Mouse (Mus musculus): ENCODE results near the gene Cpeb1.

Cpeb1 gene

DNA sequence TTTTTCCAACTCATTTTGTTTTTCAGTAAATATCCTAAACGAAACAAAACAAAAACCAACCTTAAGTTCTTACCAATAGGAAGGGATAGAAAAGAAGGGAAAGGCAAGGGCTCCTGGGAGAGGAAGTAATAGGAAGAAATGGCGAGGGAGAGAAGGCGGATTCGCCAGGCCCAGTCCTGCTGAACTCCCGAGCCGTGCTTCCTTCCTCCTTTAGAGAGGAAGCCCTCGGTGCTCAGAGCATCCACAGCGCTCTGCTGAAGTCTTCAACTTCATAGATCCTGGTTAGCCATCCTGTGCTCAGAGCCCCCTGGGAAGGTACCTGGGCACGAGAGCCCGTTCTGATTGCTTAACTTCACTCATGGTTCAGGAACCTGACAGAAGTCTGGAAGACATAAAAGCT lies 127.6 kb downstream of the Cpeb1 start:
- DNase-seq (ENCODE audit: low spot score in 2 of 2), result no peak

DNA sequence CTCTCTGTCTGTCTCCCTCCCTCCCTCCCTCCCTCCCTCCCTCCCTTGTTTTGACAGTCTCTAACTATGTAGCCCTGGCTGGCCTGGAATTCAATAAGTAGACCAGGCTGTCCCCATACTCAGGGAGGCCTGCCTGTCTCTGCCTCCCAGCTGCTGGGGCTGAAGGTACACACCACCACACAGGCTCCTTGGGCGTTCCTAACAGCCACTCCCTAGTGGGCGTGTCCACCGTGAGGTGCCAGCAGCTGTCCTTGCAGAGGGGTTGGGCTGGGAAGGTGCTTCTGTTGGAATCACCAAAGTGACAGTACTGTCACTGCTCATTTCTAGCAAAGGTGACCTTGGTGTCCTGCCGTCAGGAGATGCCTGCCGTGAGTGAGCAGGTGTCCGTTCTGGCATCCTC lies 128.4 kb downstream of the Cpeb1 start:
- DNase-seq (ENCODE audit: low spot score in 2 of 2), result no peak

DNA sequence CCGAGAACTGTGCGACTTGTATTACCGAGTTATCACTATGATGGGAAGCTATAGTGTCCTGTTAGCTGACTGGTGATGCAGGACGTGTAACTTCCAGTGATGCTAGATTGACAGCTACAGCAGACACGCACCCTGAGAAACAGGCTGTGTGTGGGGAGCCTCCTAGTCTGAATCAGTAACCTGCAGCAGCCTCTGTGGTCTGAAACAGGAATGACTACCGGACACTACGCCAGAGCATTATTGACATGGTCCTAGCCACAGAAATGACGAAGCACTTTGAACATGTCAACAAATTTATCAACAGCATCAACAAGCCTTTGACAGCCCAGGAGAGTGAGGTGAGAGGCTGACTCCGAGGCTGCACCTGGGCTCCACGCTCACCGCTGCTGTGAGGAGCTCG lies 129.2 kb downstream of the Cpeb1 start:
- no peak for DNase-seq (ENCODE audit: low spot score in 2 of 2)

DNA sequence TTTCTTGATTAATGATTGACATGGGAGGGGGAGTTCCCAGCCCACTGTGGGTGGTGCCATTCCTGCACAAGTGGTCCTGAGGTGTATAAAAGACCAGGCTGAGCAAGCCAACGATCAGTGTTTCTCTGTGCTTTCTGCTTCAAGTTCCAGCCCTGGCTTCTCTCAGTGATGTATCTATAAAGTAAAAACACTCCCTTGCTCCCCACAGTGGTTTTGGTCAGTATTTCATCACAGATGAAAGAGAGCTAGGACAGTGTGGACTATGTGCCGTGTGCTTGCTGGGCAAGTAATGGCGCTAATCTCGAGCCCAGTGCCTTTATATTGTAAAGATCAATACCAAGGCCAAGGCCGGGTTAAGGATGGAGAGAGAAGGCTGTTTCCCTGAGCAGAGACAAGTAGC lies 133.5 kb downstream of the Cpeb1 start:
- no peak for DNase-seq (ENCODE audit: low spot score in 2 of 2)

DNA sequence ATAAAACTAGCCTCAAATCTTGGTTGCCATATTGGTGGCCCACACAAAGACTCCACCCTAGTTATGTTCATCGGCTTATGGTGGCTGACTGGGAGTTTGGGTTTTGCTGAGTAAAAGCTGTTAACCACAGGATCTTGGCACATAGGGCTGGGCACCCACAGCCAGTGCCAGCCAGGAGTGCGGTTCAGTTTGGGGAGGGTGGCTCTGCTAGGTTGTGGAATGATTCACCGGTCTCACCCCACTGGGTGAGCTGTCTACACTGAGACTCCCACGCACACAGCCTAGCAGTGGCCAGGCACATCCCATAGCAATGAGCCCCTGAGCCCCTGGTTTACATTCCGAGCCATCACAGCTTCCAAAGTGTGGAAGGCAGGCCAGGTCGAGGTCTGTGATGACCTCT lies 135.5 kb downstream of the Cpeb1 start:
- no peak for DNase-seq (ENCODE audit: low spot score in 2 of 2)

DNA sequence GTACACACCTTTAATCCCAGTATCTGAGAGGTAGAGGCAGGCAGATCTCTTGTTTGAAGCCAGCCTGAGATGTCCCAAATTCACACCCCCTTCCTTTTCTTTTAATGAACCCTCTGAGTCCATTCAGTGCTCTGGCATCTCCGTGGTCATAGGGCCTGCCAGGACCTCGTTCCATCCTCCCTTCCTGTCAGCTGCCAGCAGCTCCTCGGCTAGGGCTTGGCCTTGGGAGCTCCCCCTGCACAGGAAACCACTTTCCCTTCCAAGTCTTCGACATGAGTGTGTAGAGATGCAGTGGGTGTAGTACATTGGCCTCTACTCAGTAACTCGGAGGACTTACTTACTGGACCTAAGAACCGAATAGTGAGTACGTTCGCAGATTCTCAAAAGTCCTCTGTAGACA lies 139.7 kb downstream of the Cpeb1 start:
- DNase-seq (ENCODE audit: low spot score in 2 of 2), result no peak

DNA sequence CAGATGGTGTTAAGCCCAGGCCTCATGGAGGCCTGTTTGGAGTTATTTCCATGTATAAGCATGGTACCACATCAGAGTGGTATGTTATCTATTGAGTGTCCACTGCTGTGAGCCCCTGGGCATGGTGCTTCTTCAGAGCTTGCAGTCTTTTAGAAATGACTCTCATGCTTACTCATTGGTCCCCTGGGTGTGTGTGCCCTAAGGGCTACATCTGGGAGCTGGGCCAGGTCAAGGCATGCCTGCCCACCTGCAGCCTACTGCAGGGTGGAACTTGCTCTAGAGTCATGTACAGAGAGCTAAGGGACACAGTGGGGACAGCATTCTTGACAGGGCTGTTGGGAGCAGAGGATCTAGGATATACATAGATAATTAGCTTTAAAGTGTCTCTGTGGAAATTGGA lies 143.7 kb downstream of the Cpeb1 start:
- DNase-seq (ENCODE audit: low spot score in 2 of 2), result no peak

DNA sequence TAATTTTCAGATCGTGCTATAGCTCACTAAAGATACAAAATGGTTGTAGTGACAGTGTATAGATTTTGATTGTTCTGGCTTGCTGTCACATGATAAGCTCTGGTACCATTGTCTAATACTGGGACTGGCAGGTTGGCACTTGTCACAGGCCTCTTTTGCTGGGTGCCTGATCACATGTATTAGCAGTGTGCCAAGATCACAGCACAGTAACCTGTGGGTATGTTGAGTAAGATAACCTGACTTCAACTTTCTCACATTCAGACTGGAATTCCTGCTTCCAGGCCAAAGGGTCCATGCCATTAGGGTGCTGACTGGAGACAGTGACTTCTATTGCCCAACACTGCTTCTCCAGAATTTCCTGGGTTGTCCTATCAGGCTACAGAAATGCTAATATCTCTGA lies 144.1 kb downstream of the Cpeb1 start:
- no peak for DNase-seq (ENCODE audit: low spot score in 2 of 2)

DNA sequence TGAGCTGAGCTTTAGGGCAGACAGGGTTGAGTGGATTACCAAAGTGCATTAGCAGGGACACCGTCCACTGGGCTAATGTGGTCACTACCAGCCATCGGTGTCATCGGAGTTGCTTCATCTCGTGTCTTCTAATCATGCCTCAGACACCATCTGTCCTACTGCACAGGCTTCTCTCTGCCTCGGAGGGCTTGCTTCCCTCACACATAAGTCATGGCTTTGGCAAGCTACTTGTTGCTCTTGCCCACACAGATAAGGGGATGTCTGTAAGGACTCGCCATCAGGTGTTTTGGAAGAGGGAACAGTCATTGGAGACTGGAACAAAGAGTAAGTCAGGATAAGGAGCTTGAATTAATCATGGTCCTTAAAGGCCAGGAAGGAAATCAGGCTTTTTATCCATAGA lies 146.0 kb downstream of the Cpeb1 start:
- DNase-seq (ENCODE audit: low spot score in 2 of 2), result no peak

DNA sequence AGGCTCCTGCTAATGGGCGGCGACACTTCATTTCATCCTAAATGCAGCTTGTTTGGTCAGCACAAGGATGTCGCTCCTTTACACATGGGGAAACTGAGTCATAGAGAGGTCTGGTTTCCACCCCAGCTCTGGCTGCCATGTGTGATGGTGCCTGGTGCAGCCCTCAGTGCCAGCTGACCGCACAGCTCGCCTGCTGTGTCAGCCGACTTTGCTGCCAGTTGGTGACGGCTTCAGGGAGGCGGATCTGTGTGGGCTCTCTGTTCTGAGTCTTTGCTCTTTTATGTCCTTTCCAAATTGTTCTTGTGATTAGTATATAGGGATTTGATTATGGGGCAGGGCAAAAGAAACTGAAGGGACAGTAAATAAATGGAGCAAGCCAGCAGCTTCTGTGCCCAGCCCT lies 147.5 kb downstream of the Cpeb1 start:
- DNase-seq (ENCODE audit: low spot score in 2 of 2), result no peak

DNA sequence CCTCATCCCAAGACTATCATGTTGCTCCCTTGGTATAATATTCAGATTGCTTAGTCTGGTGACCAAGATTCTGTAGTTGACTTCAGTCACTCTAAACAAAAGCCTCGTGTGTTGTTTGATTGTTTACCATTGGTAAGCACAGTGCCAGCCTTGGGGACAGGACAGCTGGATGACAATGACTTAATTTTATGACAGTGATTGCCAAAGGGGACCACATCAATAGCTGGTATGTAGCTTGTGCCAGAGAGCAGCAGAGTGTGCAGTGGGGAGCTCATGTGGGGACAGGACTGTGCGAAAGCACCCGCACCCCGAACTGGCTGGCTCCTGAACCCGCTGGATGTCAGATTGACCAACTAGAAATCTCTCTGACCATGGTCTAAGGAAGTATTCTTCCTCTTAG lies 150.6 kb downstream of the Cpeb1 start:
- no peak for DNase-seq (ENCODE audit: low spot score in 2 of 2)

DNA sequence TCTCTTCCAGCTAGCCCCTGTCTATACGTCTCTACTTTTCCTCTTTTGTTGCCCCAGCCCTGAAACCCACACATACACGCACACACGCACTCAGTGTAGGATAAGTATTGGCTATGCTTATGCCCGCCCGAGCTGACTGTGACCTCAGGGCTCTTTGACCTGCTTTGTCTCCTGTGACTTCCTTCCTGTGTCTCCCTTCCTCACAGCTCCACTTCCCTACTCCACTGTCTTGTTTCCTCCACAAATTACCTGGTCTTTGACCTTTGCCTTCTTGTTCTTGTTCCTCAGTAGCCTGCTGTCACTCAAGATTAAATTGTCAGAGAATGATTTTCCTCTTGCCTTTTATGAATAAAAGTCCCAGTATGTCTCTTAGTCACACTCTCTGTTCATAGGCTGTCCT lies 151.2 kb downstream of the Cpeb1 start:
- DNase-seq (ENCODE audit: low spot score in 2 of 2), result no peak

DNA sequence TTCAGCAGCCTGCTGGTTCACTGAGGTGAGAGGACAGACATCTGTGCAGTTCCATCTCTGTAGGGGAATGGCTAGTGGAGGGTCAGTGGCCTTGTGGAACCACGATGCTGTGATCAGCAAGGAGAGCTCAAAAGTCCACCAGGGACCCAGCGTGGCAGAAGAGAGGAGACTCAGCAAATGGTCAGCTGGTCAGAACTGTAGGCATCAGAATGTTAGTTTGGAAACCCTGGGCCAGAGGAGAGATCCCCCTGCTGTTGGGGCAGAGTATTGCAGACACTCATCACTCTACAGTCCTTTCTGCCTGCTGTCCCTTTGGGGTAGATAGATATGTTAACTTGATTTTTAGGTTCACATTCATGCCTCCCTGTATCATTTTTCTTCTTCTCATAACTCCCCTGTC lies 151.6 kb downstream of the Cpeb1 start:
- DNase-seq (ENCODE audit: low spot score in 2 of 2), result no peak

DNA sequence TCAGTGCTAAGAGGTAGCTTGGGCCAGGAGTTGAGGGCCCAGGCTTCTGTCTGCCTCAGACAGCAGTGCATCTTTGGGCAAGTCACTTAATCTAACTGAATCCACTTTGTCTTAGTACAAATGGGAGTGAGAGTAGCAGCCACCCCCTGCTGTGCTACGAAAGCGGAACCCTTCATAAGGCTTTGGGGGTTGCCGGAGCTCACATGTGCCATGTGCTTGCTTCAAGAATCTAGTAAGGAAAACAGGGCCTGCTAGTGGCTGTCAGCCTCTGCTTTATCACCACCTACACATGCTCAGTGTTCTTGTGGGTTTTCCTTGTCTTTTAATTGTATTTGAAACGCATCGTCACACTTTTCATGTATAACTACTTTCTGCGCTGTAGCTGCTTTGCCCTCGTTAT lies 153.9 kb downstream of the Cpeb1 start:
- no peak for DNase-seq (ENCODE audit: low spot score in 2 of 2)

DNA sequence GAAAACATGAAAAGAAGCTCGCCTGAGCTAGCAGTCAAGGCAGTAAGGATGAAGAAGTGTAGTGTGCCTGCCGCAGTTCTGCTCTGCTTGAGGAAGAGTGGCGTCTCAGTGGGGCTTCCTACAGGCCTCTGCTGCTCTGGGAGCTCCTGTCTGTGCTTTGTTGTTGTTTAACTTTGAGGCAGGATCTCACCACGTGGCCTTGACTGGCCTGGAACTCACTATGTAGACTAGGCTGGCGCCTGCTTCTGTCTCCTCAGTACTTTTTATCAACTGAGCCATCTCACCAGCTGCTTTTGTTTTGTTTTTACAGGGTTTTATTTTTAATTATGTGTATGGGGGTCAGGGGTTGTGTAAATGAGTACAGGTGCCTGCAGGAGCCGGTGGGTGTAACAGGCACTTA lies 157.1 kb downstream of the Cpeb1 start:
- DNase-seq (ENCODE audit: low spot score in 2 of 2), result no peak

Data from frontal cortex, postnatal 10 days (tissue).